Mouse (Mus musculus) c-Kit-negative CD71-positive TER-119-positive erythroid progenitor cells, embryonic 14.5 days (primary cell): ENCODE measurements around the gene Gstm4.
"Not testable (repeated sequence)": the region's sequence is repeated elsewhere in the genome, so short reads cannot be mapped to it uniquely, and the experiment has no call there.

Experiments used
- DNase-seq: peaks from one replicate; pipeline ENCODE4 v3.0.0-alpha.2; 2013; ENCODE audit warnings: low read depth, low spot score

Gstm4 gene

DNA sequence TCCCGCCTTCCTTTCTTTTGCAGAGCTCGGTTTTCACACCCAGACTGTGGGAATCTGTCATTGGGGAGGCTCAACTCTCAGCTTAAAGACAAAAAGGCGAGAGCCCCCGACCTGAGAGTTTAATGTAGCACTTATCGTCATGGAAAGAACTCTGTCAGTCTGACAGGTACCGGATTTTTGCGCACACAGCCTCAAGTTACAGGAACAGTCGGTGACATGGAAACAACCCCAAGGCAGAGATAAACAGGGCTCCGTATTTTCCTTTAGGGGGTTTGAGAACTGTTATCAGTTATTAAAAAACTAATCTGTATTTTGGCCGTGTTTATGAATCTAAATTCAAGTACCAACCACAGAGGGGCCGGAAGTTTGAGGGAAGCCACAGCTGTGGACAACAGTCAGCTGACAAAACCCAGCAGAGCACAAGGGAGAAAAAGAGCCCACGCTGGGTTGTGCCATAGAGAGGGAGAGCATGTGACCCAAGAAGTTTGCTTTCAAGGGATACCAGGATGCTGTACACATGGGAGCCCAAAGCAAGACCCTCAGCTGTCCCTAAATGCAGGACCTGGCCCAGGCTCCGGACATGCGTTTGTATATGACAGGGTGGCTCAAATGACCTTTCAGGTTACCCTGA lies 26.4 kb downstream of the Gstm4 start:
- DNase-seq: no peak

DNA sequence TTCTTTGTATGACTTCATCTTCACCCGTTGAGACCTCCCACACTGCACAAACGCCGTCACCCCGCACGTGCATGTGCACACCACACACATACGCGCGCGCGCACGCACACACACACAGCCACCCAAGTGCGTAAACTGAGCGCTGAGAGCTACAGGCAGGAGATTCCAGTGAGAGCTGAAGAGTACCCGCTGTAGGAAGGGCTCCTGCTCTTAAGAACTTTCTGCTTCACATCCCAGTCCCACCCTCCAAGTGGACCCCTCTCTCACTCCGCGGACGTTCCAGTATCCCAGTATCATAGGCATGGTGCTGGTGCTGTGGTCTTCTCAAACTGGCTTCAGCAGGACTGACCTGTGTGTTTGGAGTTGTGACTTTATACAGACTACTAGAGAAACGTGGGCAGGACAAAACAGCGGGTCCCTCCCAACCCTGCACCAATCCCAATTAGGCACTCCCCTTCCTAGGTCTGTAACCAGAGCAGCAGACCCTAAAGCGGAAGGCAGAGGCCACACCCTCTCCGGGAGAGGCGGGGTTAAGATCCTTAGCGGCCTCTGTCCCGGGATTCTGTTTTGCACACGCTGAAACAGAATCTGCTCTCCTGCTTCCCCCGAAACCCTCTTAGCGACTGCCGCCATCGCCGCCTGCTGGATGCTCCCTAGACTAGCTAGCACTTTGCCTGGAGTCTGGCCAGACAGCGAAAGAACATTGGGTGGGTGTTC lies 27.1 kb downstream of the Gstm4 start, which contains the start of gene Gstm1:
Gene Gstm1 (minus strand): TSS at position 501 of the 717 bp plus-strand sequence.
- DNase-seq: no peak

DNA sequence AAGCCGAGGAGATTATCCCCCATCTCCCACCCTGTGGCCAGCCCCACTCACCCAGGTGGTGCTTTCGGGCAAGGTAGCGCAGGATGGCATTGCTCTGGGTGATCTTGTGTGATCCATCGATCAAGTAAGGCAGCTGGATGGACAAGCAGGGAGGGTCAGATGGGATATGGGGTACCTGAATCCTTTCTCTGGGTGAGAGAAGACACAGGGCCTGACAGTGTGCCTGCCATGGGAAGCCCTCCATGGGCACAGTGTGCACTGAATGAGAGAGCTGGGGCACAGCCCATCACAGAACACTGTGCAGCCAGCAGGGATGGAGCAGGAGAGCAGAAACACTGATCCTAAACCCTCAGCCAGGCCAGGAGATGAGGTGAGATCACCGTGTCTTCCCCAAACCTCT lies 28.2 kb downstream of the Gstm4 start:
- DNase-seq: not testable (repeated sequence)

DNA sequence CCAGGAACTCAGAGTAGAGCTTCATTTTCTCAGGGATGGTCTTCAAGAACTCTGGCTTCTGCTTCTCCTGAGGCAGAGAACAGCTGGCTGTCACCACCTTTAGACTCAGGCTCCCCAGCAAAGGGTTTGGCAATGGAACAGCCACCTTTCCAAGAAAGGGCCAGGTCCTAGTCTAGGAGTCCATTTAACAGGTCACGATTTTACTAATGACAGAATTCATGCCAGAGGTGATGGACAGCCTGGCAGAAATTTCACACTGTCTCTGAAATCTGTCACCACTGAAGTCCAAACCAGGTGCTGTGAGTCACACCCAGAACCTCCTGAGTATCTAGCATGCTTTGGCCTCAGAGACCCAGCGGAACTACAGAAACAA lies 29.7 kb downstream of the Gstm4 start:
- DNase-seq: no peak

DNA sequence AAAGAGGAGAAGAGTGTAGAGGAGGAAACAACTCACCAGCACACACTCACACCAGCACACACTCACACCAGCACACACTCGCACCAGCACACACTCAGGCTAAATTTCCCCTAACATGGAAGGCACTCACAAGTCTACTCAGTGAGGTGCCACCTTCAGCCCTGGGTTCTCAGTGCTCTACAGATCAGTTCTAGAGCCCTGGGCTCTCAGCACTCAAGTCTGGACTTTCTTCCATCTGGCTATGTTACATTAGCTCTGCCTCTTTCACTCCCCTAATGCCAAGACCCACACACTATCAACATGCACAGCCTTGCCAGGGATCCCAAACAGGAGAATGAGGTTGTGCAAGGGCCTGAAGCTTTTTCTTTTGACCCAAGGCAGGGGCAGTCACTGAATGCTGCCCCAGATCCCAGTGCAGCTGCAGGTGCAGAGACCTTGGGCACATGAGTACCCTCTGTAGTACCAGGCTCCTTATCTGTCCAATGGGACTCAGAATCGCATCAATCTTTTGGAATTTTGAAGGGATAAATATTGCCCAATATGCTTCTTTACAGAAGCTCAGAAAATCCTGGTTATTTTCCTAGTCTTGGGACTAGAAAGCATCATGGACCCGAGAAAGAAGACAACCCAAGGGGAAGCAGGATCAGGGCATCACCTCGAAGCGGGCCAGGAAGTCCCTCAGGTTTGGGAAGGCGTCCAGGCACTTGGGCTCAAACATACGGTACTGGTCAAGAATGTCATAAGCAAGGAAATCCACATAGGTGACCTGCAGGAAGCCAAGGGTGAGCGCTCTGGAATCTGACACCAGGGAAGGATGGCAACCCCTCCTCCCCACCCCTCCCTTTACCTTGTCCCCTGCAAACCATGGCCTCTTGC lies 30.4 kb downstream of the Gstm4 start:
- DNase-seq: no peak

DNA sequence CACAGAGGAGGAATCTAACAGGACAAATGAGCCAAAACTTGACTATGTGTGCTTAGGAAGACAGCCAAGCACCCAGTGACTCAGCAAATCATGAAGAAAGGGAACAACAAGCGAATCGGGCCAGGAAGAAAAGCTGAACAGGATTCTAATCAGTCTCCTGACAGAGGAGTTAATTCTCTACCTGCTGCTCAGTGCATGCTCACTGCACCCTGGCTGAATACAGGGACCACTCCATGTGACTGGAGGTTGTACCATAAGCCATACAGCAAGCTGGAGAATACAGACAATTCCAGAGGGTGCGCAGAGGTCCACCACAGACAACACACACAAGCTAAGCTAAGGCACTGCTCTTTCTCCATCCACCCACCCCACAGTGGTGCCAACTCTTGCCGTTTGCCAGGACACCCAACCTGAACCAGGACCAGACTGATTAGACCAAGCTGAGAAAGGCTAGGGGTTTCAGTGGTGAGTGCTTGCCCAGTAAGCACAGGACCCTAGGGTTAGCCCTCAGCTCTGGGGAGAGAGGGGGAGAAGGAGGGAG lies 31.3 kb downstream of the Gstm4 start:
- DNase-seq: no peak

DNA sequence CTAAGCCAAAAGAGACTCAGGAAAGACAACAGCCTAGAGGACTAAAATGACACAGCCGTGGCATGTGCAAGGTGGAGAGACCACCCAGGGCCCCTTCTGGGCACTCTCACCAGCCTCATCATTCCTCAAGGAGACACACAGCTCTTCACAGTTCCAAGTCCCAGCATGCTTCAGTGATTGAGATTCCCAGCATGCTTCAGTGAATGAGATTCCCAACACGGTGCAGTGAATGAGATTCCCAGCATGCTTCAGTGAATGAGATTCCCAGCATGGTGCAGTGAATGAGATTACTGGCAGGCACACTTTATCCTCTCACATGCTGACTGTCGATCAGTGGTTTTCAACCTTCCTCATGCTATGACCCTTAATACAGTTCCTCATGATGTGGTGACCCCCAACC lies 33.1 kb downstream of the Gstm4 start:
- DNase-seq: no peak

DNA sequence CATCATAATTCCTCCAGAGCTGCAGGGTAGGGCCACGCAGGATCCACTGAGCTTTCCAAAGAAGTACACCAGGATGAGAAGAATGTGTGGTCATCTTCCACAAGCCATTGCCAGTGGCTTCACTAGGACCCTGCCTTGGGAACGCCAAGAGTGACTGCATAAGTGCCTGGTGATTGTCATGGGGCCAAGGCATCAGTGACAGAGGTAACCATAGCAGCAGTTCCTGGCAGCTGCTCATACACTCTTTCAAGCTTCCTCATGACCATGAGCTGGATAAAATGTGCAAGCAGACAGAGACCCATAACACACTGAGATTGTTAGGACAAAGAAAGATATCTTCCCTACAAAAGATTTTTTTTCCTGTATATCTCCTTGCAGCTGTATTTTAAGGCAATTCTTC lies 34.4 kb downstream of the Gstm4 start:
- DNase-seq: no peak

DNA sequence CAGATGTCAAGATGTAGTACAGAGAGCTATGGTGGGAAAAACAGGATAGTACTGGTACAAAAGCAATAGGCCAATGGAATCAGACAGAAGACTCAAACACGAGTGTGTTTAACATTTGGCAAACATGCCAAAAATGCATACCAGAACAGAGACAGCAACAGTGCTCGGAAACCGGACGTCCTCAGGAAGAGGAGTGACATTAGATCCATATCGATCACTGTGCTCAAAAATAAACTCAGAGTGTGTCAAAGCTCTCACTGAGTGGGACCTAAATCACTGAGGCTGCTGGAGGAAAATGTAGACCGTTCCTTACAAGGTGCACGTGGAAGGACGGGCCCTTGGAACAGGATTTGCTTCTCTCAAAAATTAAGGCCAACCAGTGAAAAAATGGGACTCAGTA lies 42.7 kb downstream of the Gstm4 start:
- DNase-seq: no peak

DNA sequence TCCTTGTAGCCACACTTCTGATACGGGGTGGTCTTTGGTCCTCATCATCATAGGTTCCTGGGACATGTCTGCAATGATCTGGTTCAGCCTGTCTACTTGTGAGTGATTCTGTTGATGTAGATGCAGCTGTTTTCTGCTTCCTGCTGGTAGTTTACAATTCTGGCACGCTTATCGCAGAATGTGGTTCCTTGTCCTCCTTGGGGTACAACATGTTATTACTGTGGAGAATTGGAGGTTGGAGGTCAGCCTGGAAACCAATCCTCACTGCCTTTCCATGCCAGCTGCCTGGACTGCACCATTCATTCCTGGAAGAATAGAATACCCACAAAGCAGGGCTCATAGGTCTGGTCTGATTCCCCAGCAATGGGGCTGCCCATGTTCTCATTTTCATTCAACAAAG lies 45.2 kb downstream of the Gstm4 start:
- DNase-seq: no peak

DNA sequence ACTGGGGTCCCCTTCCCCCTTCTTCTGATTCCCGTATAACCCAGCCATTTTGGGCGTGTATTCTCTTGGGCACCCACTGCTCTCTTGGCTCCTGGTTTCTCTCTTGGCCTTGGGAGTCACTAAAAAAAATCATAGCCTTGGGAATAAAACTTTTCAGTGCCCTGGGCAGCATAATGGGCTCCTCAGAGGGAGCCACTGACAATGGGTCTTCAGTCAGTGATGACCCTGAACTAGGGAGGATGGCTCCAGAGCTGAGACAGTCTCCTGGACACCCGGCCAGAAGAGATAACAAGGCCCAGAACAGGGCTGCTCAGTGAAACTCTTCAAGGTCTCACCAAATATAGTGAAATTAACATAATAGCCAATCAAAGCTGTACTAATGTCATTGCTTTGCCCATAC lies 46.1 kb downstream of the Gstm4 start:
- no peak for DNase-seq

DNA sequence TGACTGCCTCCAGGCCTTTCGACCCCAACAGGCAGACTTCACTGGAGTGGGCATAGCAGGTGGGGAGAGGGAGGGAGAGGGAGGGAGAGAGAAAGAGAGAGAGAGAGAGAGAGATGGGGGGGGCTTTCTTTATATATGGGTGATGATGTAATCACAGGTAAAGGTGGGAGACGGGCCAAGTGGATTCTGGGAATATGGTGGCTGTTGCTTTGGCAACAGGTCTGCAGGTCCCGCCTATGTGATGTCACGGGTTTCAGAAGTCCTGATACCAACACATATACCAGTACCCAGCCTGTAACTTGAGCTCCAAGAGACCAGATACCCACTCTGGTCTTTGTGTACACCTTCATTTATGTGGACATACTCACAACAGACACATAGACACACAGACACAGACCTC lies 48.1 kb downstream of the Gstm4 start:
- DNase-seq: no peak

DNA sequence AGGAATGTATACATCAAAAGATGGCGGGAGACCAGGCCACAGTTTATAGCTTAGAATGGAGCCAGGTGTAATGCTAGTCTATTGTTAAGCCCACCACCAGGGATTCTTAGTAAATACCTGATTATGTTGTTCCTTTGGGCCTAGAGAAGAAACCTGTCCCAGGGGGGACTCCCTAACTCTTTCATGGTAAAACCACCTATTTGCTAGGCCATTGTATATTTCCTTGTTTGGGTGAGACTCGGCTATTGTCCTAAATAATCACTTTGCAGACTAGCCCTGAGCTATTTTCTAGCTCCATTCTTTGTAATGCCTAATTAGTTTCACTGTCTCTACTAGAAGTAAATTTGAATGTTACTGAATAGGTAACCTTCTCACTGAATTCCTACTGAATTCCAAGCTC lies 48.7 kb downstream of the Gstm4 start:
- not testable (repeated sequence) for DNase-seq
